Mouse (Mus musculus) liver, adult 2 months (tissue): ENCODE results near the gene A030005L19Rik.
"Not testable (repeated sequence)": the region's sequence is repeated elsewhere in the genome, so short reads cannot be mapped to it uniquely, and the experiment has no call there.

Experiments
- CTCF ChIP-seq: fragments of 200-500 bp; IDR thresholded peaks from 2 replicates; pipeline ENCODE4 v1.5.1; 2011; ENCODE audit warnings: low read depth, low read length, control low read depth
- POLR2A ChIP-seq: fragments of 200-500 bp; IDR thresholded peaks from 2 replicates; pipeline ENCODE4 v1.6.1; 2011; ENCODE audit warnings: low read length, control low read depth; ENCODE audit not compliant: insufficient read depth; ENCODE audit errors: extremely low read depth

DNA sequence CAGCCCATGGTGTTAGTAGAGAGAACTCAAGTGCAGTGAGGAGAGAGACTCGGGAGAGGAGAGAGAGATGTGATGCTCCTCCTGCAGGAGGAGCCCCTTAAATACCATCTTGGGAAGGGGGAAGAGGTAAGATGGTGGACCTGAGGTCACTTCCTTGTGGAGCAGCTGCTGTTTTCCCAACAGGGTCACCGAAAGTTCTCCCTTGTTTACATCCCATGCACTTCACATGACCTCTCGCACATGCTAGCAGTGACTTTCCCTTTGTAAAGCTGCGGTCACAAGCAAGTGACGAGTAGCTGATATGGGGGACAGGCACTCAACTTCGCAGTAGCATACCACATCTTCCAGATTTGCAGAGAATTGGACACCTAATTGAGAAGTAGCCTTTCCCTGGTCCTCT is 18.2 kb downstream of the A030005L19Rik start, which contains the start of gene Gm6217:
- not testable (repeated sequence) for TF ChIP-seq CTCF, POLR2A
